Mouse (Mus musculus): Measurements from ENCODE around the gene Sidt1. TPM values are rescaled to one million over a fixed set of nuclear protein-coding genes. Genes with fewer than 3 reads are reported as not detected.

The Sidt1 gene
- total and polyA plus RNA-seq, 2 experiments from 2014 or later: 0.05 TPM; not detected in 1

DNA sequence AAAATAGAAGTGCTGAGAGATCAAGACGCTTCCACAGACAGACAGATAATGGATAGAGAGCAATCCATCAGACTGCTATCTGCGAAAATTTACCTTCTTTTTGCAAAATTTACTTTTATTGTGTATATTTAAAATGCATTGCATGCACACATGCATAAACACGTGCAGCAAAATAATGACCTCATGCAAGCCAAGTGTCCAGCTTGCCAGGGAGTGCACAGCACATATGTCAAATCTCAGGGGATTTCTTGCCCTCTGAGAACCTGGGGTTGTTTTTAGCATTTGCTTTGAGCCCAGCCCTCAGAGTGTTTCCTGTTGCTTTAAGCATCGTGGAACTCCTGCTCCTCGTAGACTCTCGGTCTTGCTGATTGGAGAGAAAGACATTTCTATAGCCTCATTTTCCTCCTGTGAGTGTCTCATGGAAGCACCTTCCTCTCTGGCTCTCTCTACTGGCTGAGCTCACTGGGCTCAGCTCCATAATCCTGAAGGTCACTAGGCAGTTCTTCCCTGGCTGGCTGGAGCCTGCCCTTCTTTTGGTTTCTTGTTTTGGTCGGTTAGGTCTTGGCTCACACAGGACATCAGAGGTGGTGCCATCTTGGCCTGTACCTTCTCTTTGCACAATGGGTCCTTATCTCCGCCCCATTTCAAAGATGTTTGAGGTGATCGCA lies 61.5 kb downstream of the Sidt1 start:
- TF ChIP-seq CTCF (IDR thresholded peaks at IDR 0.05; ENCODE audit: low read depth) (no peak), EP300 (IDR thresholded peaks at IDR 0.05; ENCODE audit: low read depth) (no peak)
- Histone ChIP-seq H3K27ac (ENCODE audit: low read depth) (peak overlapping the region; percentile 2; the same call in 1 of the 2 replicates), H3K4me1 (ENCODE audit: control insufficient read depth, insufficient read depth) (peaks cover 8% of the 10 kb centered on the region; the same call in 1 of the 2 replicates), H3K4me3 (ENCODE audit: low read depth, low read length) (no peak overlapping the region), H3K9me3 (replicated peaks; ENCODE audit: control insufficient read depth, low read length) (no peaks in the 10 kb centered on the region), H3K27me3 (ENCODE audit: control insufficient read depth, insufficient read depth, low read length) (no peaks in the 10 kb centered on the region), H3K4me2 (ENCODE audit: low read depth, low read length) (no peak overlapping the region), H3K36me3 (replicated peaks; ENCODE audit: control insufficient read depth, insufficient read depth, low read length) (no peaks in the 10 kb centered on the region), H3K9ac (replicated peaks; ENCODE audit: low read depth, low read length) (no peak overlapping the region)
- ATAC-seq (ENCODE audit: insufficient read depth, low read depth) (peak; percentile 49; the same call in 1 of the 2 replicates), DNase-seq (ENCODE audit: low spot score) (no peak)
- whole genome bisulfite sequencing: 52% methylated on average over 9 of the region's 9 CpGs

DNA sequence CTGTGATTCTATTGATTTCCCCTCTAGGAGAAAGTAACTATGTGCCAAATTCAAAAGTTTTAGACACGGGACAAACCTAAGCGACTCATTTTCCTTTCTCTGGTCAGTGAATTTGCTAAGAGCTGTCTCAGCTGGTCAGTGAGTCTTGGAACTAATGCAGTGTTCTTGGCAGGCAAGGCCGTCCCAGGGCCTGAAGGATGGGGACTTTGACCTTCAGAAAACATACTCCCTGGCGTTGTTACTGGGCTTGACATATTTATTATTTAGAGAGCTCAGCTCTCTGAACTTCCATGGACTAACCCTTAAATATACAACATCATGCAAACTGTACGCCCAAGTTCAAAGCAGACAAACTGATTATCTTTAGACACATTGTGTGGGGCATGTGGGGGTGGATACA lies 62.4 kb downstream of the Sidt1 start:
- Histone ChIP-seq H3K9ac (replicated peaks; ENCODE audit: low read depth, low read length) (no peak overlapping the region), H3K4me2 (ENCODE audit: low read depth, low read length) (no peak overlapping the region), H3K27ac (ENCODE audit: low read depth) (no peak overlapping the region), H3K9me3 (replicated peaks; ENCODE audit: control insufficient read depth, low read length) (no peaks in the 10 kb centered on the region), H3K4me1 (ENCODE audit: control insufficient read depth, insufficient read depth) (peaks cover 8% of the 10 kb centered on the region; the same call in 1 of the 2 replicates), H3K36me3 (replicated peaks; ENCODE audit: control insufficient read depth, insufficient read depth, low read length) (no peaks in the 10 kb centered on the region), H3K27me3 (ENCODE audit: control insufficient read depth, insufficient read depth, low read length) (no peaks in the 10 kb centered on the region), H3K4me3 (ENCODE audit: low read depth, low read length) (no peak overlapping the region)
- no peak for TF ChIP-seq CTCF (IDR thresholded peaks at IDR 0.05; ENCODE audit: low read depth)
- no peak for TF ChIP-seq EP300 (IDR thresholded peaks at IDR 0.05; ENCODE audit: low read depth)
- DNase-seq (ENCODE audit: low spot score) (no peak), ATAC-seq (ENCODE audit: insufficient read depth, low read depth) (peak; percentile 24; the same call in 1 of the 2 replicates)
- 68% methylated on average over 5 of the region's 5 CpGs for WGBS

DNA sequence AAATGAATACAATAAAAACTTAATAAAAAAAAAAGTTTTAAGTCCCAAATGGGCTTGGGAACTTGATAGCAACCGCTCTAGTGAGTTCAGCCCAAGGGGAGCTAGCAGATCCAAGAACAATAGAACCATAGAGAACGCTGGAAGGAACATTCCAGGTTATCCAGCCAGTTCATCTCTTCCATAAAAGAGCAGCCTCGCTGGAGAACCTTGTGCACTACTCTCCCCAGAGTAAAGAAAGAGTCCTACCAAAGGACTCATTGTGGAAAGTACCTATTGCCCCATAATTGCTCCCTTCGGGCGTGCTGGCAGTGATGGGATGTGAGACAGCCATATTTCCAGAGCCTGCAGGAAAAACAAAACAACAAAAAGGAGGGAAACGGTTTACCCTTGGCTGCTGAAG lies 63.4 kb downstream of the Sidt1 start:
- TF ChIP-seq EP300 (IDR thresholded peaks at IDR 0.05; ENCODE audit: low read depth) (no peak), CTCF (IDR thresholded peaks at IDR 0.05; ENCODE audit: low read depth) (no peak)
- no peak for DNase-seq (ENCODE audit: low spot score)
- Histone ChIP-seq H3K4me3 (ENCODE audit: low read depth, low read length) (no peak overlapping the region), H3K4me1 (ENCODE audit: control insufficient read depth, insufficient read depth) (peaks cover 8% of the 10 kb centered on the region; the same call in 1 of the 2 replicates), H3K27ac (ENCODE audit: low read depth) (no peak overlapping the region), H3K9me3 (replicated peaks; ENCODE audit: control insufficient read depth, low read length) (no peaks in the 10 kb centered on the region), H3K27me3 (ENCODE audit: control insufficient read depth, insufficient read depth, low read length) (no peaks in the 10 kb centered on the region), H3K4me2 (ENCODE audit: low read depth, low read length) (no peak overlapping the region), H3K9ac (replicated peaks; ENCODE audit: low read depth, low read length) (no peak overlapping the region), H3K36me3 (replicated peaks; ENCODE audit: control insufficient read depth, insufficient read depth, low read length) (no peaks in the 10 kb centered on the region)
- 65% methylated on average over 6 of the region's 6 CpGs for WGBS
- ATAC-seq (ENCODE audit: insufficient read depth, low read depth): no peak

DNA sequence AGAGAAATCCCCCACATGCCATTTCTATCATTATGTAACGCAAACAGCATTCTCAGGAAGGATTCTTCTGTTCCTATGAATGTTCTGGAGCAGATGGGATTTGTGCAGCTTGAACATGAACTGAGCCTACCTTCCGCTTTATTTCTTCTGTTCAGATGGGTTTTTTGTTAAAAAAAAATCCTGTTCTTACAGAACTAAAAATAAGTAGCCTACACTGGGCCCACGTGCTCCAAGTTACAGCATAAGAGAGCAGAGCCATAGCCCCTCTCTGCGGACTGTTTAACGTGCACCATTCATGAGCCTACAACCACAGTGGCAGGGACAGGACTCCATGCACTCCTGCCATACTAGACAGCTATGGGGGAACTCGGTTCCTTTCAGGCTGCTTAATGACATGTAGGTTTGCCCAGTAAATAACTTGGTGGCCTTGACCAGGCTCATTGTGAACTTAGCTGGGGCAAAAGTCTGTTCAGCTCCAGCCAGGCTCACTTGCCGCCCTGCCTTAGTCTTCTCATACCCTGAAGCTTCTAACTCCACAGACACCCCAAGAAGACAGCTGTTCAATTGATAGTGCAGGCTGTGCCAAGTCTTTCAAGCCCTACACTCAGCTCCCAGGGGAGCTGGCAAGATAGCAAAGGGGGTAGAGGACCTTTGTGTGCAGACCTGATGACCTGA lies 64.3 kb downstream of the Sidt1 start:
- Histone ChIP-seq H3K36me3 (replicated peaks; ENCODE audit: control insufficient read depth, insufficient read depth, low read length) (no peaks in the 10 kb centered on the region), H3K9me3 (replicated peaks; ENCODE audit: control insufficient read depth, low read length) (no peaks in the 10 kb centered on the region), H3K27ac (ENCODE audit: low read depth) (no peak overlapping the region), H3K4me2 (ENCODE audit: low read depth, low read length) (no peak overlapping the region), H3K27me3 (ENCODE audit: control insufficient read depth, insufficient read depth, low read length) (no peaks in the 10 kb centered on the region), H3K4me1 (ENCODE audit: control insufficient read depth, insufficient read depth) (peaks cover 8% of the 10 kb centered on the region; the same call in 1 of the 2 replicates), H3K9ac (replicated peaks; ENCODE audit: low read depth, low read length) (no peak overlapping the region), H3K4me3 (ENCODE audit: low read depth, low read length) (no peak overlapping the region)
- TF ChIP-seq CTCF (IDR thresholded peaks at IDR 0.05; ENCODE audit: low read depth): no peak
- no peak for TF ChIP-seq EP300 (IDR thresholded peaks at IDR 0.05; ENCODE audit: low read depth)
- WGBS: 83% methylated on average over 7 of the region's 7 CpGs
- ATAC-seq (ENCODE audit: insufficient read depth, low read depth) (no peak), DNase-seq (ENCODE audit: low spot score) (no peak)

DNA sequence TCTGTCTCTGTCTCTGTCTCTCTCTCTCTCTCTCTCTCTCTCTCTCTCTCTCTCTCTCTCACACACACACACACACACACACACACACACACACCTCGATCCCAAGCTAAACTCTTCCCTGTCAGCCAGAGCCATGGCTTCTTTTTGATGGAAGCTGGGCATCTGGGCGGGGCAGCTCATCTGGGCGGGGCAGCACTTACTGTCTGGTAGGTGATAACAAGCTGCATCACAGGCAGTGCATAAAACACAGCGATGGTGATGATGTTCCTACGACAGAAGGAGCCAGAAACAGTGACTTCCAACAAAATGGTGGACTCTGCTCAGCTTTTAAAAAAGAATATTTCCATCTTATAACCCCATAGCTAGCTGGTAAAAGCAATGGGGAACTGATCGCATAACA lies 67.4 kb downstream of the Sidt1 start:
- 77% methylated on average over 6 of the region's 6 CpGs for WGBS
- H3K27me3 ChIP-seq (ENCODE audit: control insufficient read depth, insufficient read depth, low read length): no peaks in the 10 kb centered on the region
- no peak for ATAC-seq (ENCODE audit: insufficient read depth, low read depth)

More for the DNA sequence above, 67.4 kb downstream of the Sidt1 start:
- TF ChIP-seq EP300 (IDR thresholded peaks at IDR 0.05; ENCODE audit: low read depth) (no peak), CTCF (IDR thresholded peaks at IDR 0.05; ENCODE audit: low read depth) (no peak)
- no peak for DNase-seq (ENCODE audit: low spot score)
- Histone ChIP-seq H3K27ac (ENCODE audit: low read depth) (no peak overlapping the region), H3K9me3 (replicated peaks; ENCODE audit: control insufficient read depth, low read length) (no peaks in the 10 kb centered on the region), H3K4me3 (ENCODE audit: low read depth, low read length) (no peak overlapping the region), H3K9ac (replicated peaks; ENCODE audit: low read depth, low read length) (no peak overlapping the region), H3K36me3 (replicated peaks; ENCODE audit: control insufficient read depth, insufficient read depth, low read length) (no peaks in the 10 kb centered on the region), H3K4me2 (ENCODE audit: low read depth, low read length) (no peak overlapping the region), H3K4me1 (ENCODE audit: control insufficient read depth, insufficient read depth) (no peaks in the 10 kb centered on the region)
